Mouse (Mus musculus) G1E-ER4 (cell line): ENCODE measurements around the gene Zfp444. TPM values are rescaled to one million over a fixed set of nuclear protein-coding genes. Genes with fewer than 3 reads are reported as not detected.

Experiments
- GATA1 ChIP-seq: IDR thresholded peaks from one replicate; pipeline ENCODE4 v1.8.0; 2012; ENCODE audit warnings: low read length, inconsistent platforms
- polyA plus RNA-seq: library from polyadenylated mRNA; stranded (reverse); fragments of >175 nt; gene quantifications from 2 replicates; pipeline ENCODE4 v1.2.3, GENCODE M21; 2012

Gene Zfp444
- polyA plus RNA-seq, 1 experiment = 81.1 TPM

DNA sequence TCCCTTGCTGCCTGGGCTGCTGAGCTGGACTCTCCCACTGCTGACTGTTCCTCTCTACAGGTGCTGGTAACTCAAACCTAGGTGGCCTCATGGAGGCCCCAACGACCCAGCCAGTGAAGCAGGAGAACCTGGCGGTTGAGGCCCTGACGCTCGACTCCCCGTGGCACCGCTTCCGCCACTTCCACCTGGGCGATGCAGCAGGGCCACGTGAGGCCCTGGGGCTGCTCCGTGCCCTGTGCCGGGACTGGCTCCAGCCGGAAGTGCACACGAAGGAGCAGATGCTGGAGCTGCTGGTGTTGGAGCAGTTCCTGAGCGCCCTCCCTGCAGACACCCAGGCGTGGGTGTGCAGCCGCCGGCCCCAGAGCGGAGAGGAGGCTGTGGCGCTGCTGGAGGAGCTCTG is 11.8 kb downstream of the Zfp444 start:
- TF ChIP-seq GATA1 = no peak

DNA sequence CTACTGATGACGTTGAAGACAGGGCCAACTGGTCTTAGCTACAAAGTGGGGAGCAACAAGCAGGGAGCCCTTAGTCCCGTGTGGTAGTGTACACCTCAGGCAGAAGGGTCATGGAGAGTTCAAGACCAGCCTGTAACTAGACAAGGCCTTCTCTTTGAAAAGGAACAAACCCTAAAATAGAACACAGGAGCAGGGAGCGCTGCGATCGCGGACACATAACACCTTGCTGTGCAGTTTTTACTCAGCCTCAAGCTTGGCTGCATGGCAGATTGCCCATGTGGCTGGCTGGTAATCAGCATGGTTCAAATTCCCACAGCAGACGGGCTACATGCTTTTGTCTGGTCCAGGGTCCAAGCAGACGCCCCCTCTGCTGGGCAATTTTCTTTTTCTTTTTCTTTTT is 12.5 kb downstream of the Zfp444 start:
- TF ChIP-seq GATA1 = no peak

DNA sequence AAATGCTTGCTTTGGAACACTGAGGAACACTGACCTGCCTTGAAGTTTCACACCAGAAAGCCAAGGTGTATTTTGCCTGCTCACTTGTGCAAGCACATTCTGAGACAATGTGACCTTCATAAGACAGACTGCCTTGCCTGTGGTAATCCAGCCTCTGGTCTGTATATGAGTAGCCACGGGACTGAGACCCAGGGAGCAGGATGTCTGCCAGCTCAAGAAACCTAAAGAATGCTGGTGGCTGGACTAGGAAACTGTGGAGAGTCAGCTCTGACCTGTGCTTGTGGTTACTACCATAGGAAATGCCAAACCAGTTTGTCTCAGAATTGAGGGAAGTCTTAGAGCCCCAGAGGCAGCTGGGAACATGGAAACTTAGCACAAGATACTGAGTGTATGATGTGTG is 13.4 kb downstream of the Zfp444 start:
- no peak for TF ChIP-seq GATA1

DNA sequence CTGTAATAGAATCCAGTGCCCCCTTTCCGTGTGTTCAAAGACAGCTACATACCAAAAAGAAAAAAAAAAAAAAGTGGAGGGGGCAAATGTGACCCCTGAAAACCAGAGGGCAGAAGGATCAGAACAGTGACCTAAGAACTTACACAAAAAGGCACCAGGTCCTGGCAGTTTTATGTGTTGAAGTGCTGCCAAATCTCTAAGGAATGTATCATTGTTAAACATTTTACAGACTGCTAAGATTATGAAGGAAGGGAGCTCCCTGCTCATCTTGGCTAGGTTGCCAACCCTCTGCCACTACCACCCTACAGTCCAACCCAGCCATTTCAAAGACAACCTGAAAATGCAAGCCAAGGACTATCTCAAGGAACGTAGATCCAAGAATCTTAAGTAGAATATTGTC is 14.2 kb downstream of the Zfp444 start:
- no peak for TF ChIP-seq GATA1

DNA sequence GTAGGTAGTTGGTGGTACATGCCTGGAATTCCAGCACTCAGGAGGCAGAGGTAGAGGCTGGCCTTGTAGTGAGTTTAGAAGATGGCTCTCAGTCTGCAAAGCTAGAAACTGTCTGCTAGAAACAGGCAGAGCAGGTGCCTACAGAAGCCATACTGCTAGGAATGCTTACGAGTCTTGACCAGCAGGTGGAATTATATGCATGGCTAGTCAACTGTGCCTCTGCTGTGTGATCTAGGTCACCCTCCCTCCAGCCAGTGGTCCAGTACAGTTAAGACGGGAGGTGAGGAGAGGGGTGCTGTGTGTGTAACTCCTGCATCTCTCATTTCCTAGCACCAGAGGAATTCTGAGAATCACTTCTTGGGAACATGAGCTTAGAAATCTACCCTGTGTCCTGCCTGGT is 14.7 kb downstream of the Zfp444 start:
- TF ChIP-seq GATA1 = no peak

DNA sequence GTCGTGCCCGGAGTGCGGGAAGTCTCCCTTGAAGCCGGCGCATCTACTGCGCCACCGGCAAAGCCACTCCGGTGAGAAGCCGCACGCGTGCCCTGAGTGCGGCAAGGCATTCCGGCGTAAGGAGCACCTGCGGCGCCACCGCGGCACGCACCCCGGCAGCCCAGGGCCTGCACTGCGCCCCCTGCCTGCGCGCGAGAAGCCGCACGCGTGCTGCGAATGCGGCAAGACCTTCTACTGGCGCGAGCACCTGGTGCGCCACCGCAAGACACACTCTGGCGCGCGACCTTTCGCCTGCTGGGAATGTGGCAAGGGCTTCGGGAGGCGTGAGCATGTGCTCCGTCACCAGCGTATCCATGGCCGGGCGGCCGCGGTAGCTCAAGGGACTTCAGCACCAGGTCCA is 17.5 kb downstream of the Zfp444 start:
- TF ChIP-seq GATA1 = no peak

DNA sequence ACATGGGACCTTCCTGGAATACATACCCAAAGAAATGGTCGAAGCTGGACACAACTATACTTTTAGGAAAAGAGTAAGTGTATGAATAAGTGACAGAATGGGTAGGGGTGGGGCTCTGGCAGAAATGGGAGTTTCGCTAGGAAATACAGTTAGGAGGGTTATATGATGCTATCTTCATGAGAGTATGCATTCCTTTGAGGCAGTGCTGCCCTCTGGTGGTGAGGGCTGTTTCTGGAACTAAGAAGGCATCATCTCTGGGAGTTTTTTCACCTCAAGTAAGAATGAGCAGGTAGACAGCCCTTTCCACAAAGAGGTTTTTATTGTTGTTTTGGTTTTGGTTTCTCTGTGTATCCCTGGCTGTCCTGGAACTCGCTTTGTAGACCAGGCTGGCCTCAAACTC is 19.4 kb downstream of the Zfp444 start:
- TF ChIP-seq GATA1 = no peak

DNA sequence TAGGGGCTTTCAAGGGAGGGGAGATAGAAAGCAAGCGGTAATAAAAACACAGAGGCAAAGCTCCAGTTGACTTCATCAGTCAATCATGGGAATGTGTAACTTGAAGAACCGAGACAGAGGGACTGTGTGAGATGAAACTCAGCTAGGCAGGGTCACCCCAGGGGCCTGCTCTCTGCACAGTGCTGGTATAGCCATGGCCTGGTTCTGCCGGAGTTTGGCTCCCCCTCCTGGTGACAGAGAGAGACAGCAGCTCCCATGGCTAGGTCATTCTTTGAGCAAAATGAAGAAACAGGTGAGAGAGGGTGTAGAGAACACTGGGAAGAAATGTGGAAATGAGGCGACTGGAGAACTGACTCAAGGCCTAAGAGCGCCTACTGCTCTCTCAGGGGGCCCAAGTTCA is 22.1 kb downstream of the Zfp444 start:
- TF ChIP-seq GATA1 = no peak

DNA sequence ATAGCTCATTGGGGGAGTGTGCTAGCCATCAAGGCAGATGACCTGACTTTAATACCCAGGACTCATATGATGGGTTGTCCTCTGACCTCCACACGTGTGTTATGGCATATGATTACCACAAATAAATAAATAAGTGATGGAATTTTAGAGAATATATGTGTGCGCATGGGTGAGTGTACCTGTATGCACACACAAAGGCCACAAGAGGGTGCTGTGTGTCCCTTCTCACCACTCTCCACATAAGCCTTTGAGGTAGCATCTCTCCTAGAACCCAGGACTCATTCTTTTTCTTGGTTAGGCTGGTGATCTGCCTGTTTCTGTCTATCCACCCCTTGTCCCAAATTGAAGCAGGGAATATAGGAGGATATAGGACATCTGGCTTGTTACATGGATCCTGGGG is 23.8 kb downstream of the Zfp444 start:
- no peak for TF ChIP-seq GATA1

DNA sequence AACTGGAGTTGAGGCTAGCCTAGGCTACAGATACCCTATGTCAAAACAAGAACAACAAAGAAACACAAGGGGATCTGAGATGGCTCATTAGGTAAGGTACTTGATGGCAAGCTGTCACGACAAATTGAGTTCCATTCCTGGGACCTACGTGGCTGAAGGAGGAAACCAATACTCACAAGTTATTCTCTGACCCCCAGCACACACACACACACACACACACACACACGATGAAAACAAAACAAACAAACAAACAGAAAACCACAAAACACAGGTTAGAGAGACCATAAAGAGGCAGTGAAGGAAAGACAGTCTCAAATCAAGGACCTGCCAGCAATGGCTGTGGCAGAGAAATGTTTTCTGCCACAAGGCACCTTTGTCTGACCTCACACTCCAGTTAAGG is 24.8 kb downstream of the Zfp444 start, which contains the start of gene Galp:
TSS of gene Galp (plus strand) at position 301 of the 400 bp plus-strand sequence.
- TF ChIP-seq GATA1 = no peak

DNA sequence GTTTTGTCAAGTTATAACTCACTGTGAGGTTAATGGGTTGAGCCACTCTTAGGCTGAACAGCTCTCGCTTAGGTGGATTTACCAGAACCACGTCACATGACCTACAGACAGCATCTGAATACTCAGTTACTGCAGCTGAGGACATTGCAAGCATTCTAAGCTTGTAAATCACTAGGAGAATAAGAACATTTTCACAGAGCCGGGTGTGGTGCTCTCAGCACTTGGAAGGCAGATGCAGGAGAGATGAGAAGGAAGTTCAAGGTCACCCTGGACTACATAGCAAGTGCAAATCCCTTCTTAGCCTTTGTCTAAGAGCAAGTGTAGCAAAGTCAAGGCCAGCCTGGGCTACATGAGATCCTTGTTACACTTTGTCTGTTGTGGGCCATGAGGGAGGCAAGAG is 32.2 kb downstream of the Zfp444 start:
- TF ChIP-seq GATA1 = no peak

DNA sequence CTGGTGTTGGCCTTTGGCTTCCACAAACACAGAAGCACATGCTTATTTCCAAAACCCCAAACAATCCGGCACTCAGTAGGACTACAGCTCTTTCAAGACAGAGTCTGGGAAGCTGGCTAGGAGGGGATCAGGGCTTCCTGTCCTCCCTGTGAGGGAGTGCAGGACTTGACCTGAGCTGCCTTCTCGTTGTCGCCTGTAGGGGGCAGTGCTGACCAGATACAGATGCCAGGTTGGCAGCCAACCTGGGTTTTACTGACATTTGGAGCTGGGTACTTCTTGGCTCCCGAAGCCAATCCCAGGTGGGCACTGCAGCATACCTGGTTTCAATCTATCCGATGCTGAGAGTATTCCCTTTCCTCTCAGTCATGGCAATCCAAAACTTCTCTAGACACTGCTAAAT is 41.1 kb downstream of the Zfp444 start:
- no peak for TF ChIP-seq GATA1

DNA sequence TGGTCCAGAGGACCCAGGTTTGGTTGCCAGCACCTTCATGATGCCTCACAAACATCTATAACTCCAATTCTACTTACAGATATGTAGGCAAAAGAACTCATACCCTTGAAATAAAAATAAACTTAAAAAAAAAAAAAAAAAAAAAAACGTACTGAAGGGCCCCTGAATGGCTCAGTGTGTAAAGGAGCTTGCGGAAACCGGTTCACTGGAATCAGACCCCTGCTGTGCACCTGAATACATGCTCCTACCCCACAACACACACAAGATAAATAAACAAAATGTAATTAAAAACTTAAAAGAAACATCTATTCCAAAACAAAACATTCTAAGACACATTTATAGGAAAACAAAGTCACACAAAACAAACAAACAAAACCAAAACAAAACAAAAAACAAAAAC is 48.1 kb downstream of the Zfp444 start:
- no peak for TF ChIP-seq GATA1

DNA sequence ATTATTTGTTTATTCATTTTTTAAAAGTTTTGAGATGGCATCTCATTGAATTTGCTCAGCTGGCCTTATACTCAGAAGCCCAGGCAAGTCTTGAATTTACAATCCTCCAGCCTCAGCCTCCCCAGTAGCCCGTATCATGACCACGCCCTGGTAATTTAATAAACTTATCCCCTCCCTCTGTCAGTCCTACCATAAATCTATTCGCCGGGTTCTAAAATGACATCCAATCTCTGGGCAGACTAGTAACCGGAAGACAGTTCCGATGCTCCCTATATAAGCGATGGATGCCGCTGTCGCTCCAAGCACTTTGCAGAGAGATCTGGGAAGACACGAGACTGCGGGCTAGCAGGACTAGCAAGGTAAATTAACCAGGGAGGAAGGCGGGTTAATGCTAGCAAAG is 50.0 kb downstream of the Zfp444 start, which contains the start of gene Zscan5b:
TSS of gene Zscan5b (plus strand) at position 301 of the 400 bp plus-strand sequence.
- no peak for TF ChIP-seq GATA1

DNA sequence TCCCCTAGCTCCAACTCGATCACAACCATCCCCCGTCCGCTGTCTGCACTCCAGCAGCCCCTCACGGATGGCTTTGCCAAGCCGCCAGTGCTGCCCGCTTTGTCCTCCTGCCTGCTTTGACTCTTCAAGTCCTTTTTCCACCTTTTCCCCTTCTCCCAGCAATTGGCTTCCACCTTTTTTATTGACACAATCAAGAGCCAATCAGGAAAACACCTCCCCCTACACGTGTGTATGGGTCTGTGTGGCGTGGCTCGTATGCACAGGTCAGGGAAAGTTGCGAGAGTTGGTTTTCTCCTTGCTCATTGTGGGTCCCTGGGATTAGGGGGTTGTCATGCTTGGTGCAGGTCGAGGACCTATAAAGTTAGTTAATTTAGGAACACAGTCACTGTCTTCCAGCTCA is 67.8 kb downstream of the Zfp444 start:
- no peak for TF ChIP-seq GATA1

Other genes with a start within 250 kb of the Zfp444 start
- gene Vmn1r65, start 161.2 kb upstream of the Zfp444 start, polyA plus RNA-seq = not detected in 2 replicates
- not detected in 2 replicates for gene Nlrp4c, start 127.1 kb upstream of the Zfp444 start, polyA plus RNA-seq
- 63.8 and 69.9 TPM in 2 replicates for gene Zfp787, start 16.2 kb upstream of the Zfp444 start, polyA plus RNA-seq
- not detected in 2 replicates for gene Galp, start 24.9 kb downstream of the Zfp444 start, polyA plus RNA-seq
- not detected in 2 replicates for gene Zscan5b, start 50.1 kb downstream of the Zfp444 start, polyA plus RNA-seq
- not detected in 2 replicates for gene Epp13, start 80.5 kb downstream of the Zfp444 start, polyA plus RNA-seq
- gene Zfp667, start 114.4 kb downstream of the Zfp444 start, polyA plus RNA-seq = 0.16 and 1.4 TPM in 2 replicates
- gene Zfp583, start 159.1 kb downstream of the Zfp444 start, polyA plus RNA-seq = not detected in 2 replicates
- not detected in 2 replicates for gene Gm3854, start 171.5 kb downstream of the Zfp444 start, polyA plus RNA-seq
- gene Zfp78, start 191.1 kb downstream of the Zfp444 start, polyA plus RNA-seq = 0.02 TPM in 1 of 2 replicates, not detected in the other
- gene Zfp28, start 211.1 kb downstream of the Zfp444 start, polyA plus RNA-seq = 0.64 and 0.66 TPM in 2 replicates
- gene Smim17, start 226.5 kb downstream of the Zfp444 start, polyA plus RNA-seq = not detected in 2 replicates
- gene Gm20715, start 238.1 kb downstream of the Zfp444 start, polyA plus RNA-seq = not detected in 2 replicates